Mouse (Mus musculus): ENCODE measurements around the gene Slc25a13. TPM values are rescaled to one million over a fixed set of nuclear protein-coding genes. Genes with fewer than 3 reads are reported as not detected.

The Slc25a13 gene
- total and polyA plus RNA-seq, 3 experiments, result 15.6 to 16.7 TPM; not detected in 1

GRCm38 (mm10) chr6:6052696-6053095, 164.3 kb downstream of the Slc25a13 start:
- TF ChIP-seq MYC (IDR thresholded peaks at IDR 0.05; ENCODE audit: low read depth, low read length) (no peak), MYB (IDR thresholded peaks at IDR 0.05; ENCODE audit: low read depth, low read length) (no peak), NELFE (IDR thresholded peaks at IDR 0.05; ENCODE audit: low read depth, low read length) (no peak), USF1 (IDR thresholded peaks at IDR 0.05; ENCODE audit: low read depth, low read length) (no peak), JUND (IDR thresholded peaks at IDR 0.05; ENCODE audit: low read depth, low read length) (no peak), TBP (IDR thresholded peaks at IDR 0.05; ENCODE audit: low read depth, low read length) (no peak), POLR2A (IDR thresholded peaks at IDR 0.05; ENCODE audit: control insufficient read depth in 1 of 2, insufficient read depth in 1 of 2, low read depth in 1 of 2, low read length in 2 of 2, poor library complexity in 1 of 2) (no peak), POLR2AphosphoS5 (IDR thresholded peaks at IDR 0.05; ENCODE audit: borderline replicate concordance, low read depth, low read length) (no peak)

GRCm38 (mm10) chr6:6046729-6047424, 170.1 kb downstream of the Slc25a13 start:
- Histone ChIP-seq H3K4me1 (ENCODE audit: control insufficient read depth in 1 of 2, insufficient read depth in 2 of 2, low read length in 2 of 2) (no peaks in the 10 kb centered on the region), H3K27ac (ENCODE audit: control insufficient read depth, low read depth, low read length) (no peak overlapping the region), H3K9me3 (replicated peaks; ENCODE audit: insufficient read depth, low read length) (no peaks in the 10 kb centered on the region), H3K27me3 (ENCODE audit: control insufficient read depth in 1 of 2, insufficient read depth in 2 of 2, low read length in 2 of 2) (no peaks in the 10 kb centered on the region), H3K79me2 (ENCODE audit: control insufficient read depth, insufficient read depth, low read length, poor library complexity) (no peaks in the 10 kb centered on the region), H3K9ac (ENCODE audit: control insufficient read depth, low read depth, low read length, poor library complexity, severe bottlenecking) (no peak overlapping the region), H3K4me3 (ENCODE audit: control insufficient read depth in 1 of 2, insufficient read depth in 1 of 2, low read depth in 2 of 2, low read length in 2 of 2) (no peak overlapping the region), H3K36me3 (ENCODE audit: control insufficient read depth in 1 of 2, insufficient read depth in 2 of 2, low read length in 2 of 2) (no peaks in the 10 kb centered on the region)
- no peak for TF ChIP-seq USF1 (IDR thresholded peaks at IDR 0.05; ENCODE audit: low read depth, low read length)
- no peak for TF ChIP-seq MYB (IDR thresholded peaks at IDR 0.05; ENCODE audit: low read depth, low read length)
- no peak for TF ChIP-seq MYC (IDR thresholded peaks at IDR 0.05; ENCODE audit: low read depth, low read length)
- TF ChIP-seq MEF2A (IDR thresholded peaks at IDR 0.05; ENCODE audit: extremely low read depth, insufficient replicate concordance, low read depth, low read length, poor library complexity, severe bottlenecking), result no peak
- TF ChIP-seq GATA1 (IDR thresholded peaks at IDR 0.05; ENCODE audit: low read depth, low read length), result no peak
- TF ChIP-seq NELFE (IDR thresholded peaks at IDR 0.05; ENCODE audit: low read depth, low read length), result no peak
- no peak for TF ChIP-seq NRF1 (IDR thresholded peaks at IDR 0.05; ENCODE audit: insufficient read depth, low read depth, low read length, poor library complexity, severe bottlenecking)
- TF ChIP-seq TAL1 (IDR thresholded peaks at IDR 0.05; ENCODE audit: low read length), result no peak
- TF ChIP-seq MAFK (IDR thresholded peaks at IDR 0.05; ENCODE audit: borderline replicate concordance, low read depth, low read length), result no peak
- TF ChIP-seq ZMIZ1 (IDR thresholded peaks at IDR 0.05; ENCODE audit: low read depth, low read length), result no peak
- TF ChIP-seq ELF1 (IDR thresholded peaks at IDR 0.05; ENCODE audit: low read depth, low read length), result no peak
- TF ChIP-seq POLR2AphosphoS5 (IDR thresholded peaks at IDR 0.05; ENCODE audit: borderline replicate concordance, low read depth, low read length), result no peak
- TF ChIP-seq POLR2AphosphoS2 (IDR thresholded peaks at IDR 0.05; ENCODE audit: low read length), result no peak
- no peak for TF ChIP-seq ZNF384 (IDR thresholded peaks at IDR 0.05; ENCODE audit: low read depth, low read length)
- no peak for TF ChIP-seq E2F4 (IDR thresholded peaks at IDR 0.05; ENCODE audit: borderline replicate concordance, low read depth, low read length)
- no peak for TF ChIP-seq EP300 (IDR thresholded peaks at IDR 0.05; ENCODE audit: low read depth in 1 of 2, low read length in 2 of 2)
- DNase-seq (ENCODE audit: low read depth, low spot score), result peak; percentile 5

More at GRCm38 (mm10) chr6:6052696-6053095, 164.3 kb downstream of the Slc25a13 start:
- Histone ChIP-seq H3K4me1 (ENCODE audit: control insufficient read depth in 1 of 2, insufficient read depth in 2 of 2, low read length in 2 of 2) (no peaks in the 10 kb centered on the region), H3K9me3 (replicated peaks; ENCODE audit: insufficient read depth, low read length) (no peaks in the 10 kb centered on the region), H3K79me2 (ENCODE audit: control insufficient read depth, insufficient read depth, low read length, poor library complexity) (no peaks in the 10 kb centered on the region), H3K36me3 (ENCODE audit: control insufficient read depth in 1 of 2, insufficient read depth in 2 of 2, low read length in 2 of 2) (no peaks in the 10 kb centered on the region), H3K27me3 (ENCODE audit: control insufficient read depth in 1 of 2, insufficient read depth in 2 of 2, low read length in 2 of 2) (no peaks in the 10 kb centered on the region), H3K9ac (ENCODE audit: control insufficient read depth, low read depth, low read length, poor library complexity, severe bottlenecking) (no peak overlapping the region), H3K4me3 (ENCODE audit: control insufficient read depth in 1 of 2, insufficient read depth in 1 of 2, low read depth in 2 of 2, low read length in 2 of 2) (no peak overlapping the region), H3K27ac (ENCODE audit: control insufficient read depth, low read depth, low read length) (no peak overlapping the region)
- DNase-seq (ENCODE audit: low read depth, low spot score), result no peak
